Mouse (Mus musculus) v-Abl transformed pro-B cells (cell line): ENCODE data around the gene Rpgrip1l.

Source experiments
- in situ Hi-C, 2 experiments: fragments of 400-800 bp; cut with MboI; formaldehyde crosslinking; loops; one replicate each; pipeline ENCODE4 v1.15.1; 2025; ENCODE audit not compliant: unreplicated experiment in 2 of 2

Gene Rpgrip1l

DNA sequence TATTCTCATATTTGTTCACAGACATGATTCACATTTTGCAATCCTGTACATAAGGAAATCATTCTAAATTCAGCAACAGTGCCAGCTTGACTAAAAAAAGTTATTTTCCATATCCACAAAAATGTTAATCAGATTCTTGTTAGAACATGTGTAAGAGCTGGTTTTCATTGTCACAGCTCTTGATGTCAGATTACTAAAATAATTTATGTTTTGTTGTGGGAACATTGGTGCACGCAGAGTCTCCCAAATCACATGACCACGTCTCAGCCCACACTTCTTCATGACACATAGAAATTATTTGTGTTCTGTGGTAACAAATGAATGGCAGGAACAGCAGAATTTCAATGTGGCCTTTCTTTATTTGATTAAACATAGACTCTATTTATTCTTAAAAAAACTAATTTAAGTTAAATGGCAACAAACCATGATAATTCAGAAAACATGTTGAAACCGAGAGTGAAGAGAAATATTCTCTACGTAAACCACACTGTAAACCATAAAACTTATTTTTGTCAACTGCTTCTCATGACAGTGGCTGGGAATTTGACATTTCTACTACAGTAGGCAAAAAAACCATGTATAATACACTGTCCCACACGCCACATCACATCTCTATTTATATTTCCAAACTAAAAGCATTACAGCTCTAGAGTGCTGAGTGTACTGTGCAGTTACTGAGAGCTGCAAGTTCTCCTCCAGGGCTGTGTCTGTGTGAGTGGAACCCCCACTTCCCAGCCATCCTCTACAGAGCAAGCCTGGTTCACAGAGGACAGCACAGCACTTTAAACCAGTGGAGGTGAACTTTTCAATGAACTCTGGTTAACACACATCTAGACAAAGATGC lies 95.8 kb downstream of the Rpgrip1l start:
- in situ Hi-C loops: no loop called here

- in situ Hi-C loops: no loop called here
These were observed 98.8 kb downstream of the Rpgrip1l start for GRCm38 (mm10) chr8:91214287-91214686.

GRCm38 (mm10) chr8:91212948-91213347 lies 100.1 kb downstream of the Rpgrip1l start:
- in situ Hi-C loops: no loop called here

DNA sequence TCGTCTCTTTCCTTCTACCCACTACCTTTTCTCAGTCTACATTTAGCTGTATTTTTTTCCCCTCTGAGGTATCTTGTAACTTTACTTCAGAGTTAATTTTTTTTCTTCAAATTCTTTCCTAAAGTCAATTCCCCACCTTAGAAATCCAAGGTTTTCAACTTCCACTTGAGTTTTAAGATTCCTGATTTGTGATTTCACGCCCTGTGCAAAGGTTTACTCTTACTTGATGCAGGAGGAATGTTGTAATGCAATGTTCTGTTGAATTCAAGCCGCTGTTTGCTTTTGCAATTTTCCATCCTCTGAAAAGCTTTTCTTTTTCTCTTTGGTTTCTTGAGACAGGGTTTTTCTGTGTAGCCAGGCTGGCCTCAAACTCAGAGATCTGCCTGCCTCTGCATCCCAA lies 103.4 kb downstream of the Rpgrip1l start:
- in situ Hi-C loops: no loop called here

- in situ Hi-C loops: no loop called here
These were observed 105.4 kb downstream of the Rpgrip1l start for GRCm38 (mm10) chr8:91207676-91208075.

GRCm38 (mm10) chr8:91205897-91206296 lies 107.2 kb downstream of the Rpgrip1l start:
- in situ Hi-C loops: no loop called here

DNA sequence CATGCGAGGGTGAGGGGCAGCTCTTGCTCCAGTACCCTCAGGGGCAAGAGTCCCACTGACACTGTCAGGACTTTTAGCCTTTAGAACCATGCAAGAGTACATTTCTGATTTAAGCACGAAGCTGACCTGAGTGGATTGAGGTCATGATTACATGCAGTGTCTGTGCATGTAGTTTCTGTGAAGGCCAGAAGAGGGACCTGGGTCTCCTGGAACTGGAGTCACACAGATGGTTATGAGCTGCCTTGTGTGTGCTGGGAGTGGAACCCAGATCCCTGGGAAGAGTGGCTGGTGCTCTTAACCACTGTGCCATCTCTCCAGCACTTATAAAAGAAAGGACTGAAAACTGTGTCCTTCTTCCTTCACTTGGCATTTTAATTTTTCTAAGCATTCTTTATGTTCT lies 111.9 kb downstream of the Rpgrip1l start:
- in situ Hi-C loops: no loop called here

GRCm38 (mm10) chr8:91199876-91200275 lies 113.2 kb downstream of the Rpgrip1l start, which contains the start of gene Aktip:
Gene Aktip, minus strand, starts transcription at chr8:91199976.
- in situ Hi-C loops: loop anchor here in 1 of 2 experiments (25.0 kb wide), 1 partner anchor 687 kb away; no protein-coding TSS in a partner anchor

- in situ Hi-C loops: loop anchor here in 1 of 2 experiments (25.0 kb wide), 1 partner anchor 689 kb away; no protein-coding TSS in a partner anchor
These were observed 115.0 kb downstream of the Rpgrip1l start for GRCm38 (mm10) chr8:91198036-91198435.

GRCm38 (mm10) chr8:91197233-91197632 lies 115.8 kb downstream of the Rpgrip1l start:
- in situ Hi-C loops: loop anchor here in 1 of 2 experiments (25.0 kb wide), 1 partner anchor 690 kb away; no protein-coding TSS in a partner anchor

- in situ Hi-C loops: loop anchor here in 1 of 2 experiments (25.0 kb wide), 1 partner anchor 691 kb away; no protein-coding TSS in a partner anchor
These were observed 116.4 kb downstream of the Rpgrip1l start for GRCm38 (mm10) chr8:91196661-91197060.

- in situ Hi-C loops: loop anchor here in 1 of 2 experiments (25.0 kb wide), 1 partner anchor 693 kb away; no protein-coding TSS in a partner anchor
These were observed 119.0 kb downstream of the Rpgrip1l start for GRCm38 (mm10) chr8:91194081-91194480.

- in situ Hi-C loops: loop anchor here in 1 of 2 experiments (25.0 kb wide), 1 partner anchor 694 kb away; no protein-coding TSS in a partner anchor
These were observed 120.1 kb downstream of the Rpgrip1l start for GRCm38 (mm10) chr8:91192941-91193340.

- in situ Hi-C loops: loop anchor here in 1 of 2 experiments (25.0 kb wide), 1 partner anchor 696 kb away; no protein-coding TSS in a partner anchor
These were observed 122.2 kb downstream of the Rpgrip1l start for GRCm38 (mm10) chr8:91190816-91191340.

DNA sequence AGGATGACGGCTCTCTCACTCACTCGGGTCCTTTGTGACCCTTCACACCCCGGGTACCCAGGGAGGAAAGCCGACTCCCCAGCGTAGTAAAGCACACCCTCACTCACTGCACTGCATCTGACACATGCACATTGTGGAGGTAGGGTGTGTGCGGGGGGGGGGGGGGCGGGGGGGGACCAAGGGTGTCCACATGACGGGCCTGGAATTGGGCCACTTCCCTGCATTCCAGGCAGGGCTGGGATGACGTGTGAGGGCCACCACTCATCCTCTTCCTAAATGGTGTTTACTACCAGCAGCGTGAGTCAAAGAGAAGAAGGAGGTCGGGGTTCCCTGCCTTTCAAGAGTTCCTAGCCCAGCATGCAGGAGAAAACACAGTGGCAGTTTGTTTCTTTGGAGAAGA lies 124.9 kb downstream of the Rpgrip1l start:
- in situ Hi-C loops: loop anchor here in 1 of 2 experiments (25.0 kb wide), 1 partner anchor 699 kb away; no protein-coding TSS in a partner anchor

DNA sequence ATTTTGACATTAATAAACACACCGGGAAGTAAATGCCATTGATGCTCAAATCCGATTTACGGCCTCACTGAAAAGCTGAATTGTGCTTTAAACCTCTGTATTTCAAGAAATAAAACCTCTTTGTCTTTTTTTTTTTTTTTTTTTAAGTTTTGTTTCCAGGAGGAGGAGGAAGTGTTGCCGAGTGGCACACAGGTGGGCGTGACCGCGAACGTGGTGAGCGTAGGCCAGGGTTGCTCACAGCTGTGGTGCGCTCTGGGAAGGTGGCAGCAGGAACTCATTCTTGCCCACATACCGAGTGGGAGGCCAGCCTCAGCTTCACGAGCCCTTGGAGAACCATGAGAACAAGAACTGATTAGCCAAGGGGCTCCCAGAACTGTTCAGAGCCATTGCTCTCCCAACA lies 126.7 kb downstream of the Rpgrip1l start:
- in situ Hi-C loops: loop anchor here in 1 of 2 experiments (25.0 kb wide), 1 partner anchor 701 kb away; no protein-coding TSS in a partner anchor

GRCm38 (mm10) chr8:91177708-91178107 lies 135.4 kb downstream of the Rpgrip1l start:
- in situ Hi-C loops: loop anchor here in 1 of 2 experiments (25.0 kb wide), 1 partner anchor 710 kb away; no protein-coding TSS in a partner anchor

GRCm38 (mm10) chr8:91176176-91176575 lies 136.9 kb downstream of the Rpgrip1l start:
- in situ Hi-C loops: loop anchor here in 1 of 2 experiments (25.0 kb wide), 1 partner anchor 711 kb away; no protein-coding TSS in a partner anchor

DNA sequence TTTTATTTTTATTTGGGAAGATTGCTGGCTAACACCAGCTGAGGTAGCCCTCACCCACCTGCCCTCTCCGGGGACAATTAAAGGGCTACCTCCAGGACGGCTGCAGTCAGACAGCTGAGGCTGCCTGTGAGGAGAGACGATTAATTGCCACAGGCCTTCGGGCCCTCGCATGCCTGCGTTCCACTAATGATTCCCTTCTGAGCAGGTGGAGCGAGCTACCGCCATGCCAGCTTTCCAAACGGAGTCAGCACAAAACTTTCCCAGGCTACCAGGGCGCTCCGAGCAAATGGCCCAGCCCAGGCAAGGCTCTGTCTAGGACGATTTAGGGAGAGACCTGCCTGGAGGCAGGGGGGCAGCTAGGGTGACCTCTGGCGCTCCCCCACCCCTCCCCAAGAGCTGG lies 141.5 kb downstream of the Rpgrip1l start:
- in situ Hi-C loops: no loop called here

- in situ Hi-C loops: no loop called here
These were observed 142.1 kb downstream of the Rpgrip1l start for GRCm38 (mm10) chr8:91170914-91171313.

DNA sequence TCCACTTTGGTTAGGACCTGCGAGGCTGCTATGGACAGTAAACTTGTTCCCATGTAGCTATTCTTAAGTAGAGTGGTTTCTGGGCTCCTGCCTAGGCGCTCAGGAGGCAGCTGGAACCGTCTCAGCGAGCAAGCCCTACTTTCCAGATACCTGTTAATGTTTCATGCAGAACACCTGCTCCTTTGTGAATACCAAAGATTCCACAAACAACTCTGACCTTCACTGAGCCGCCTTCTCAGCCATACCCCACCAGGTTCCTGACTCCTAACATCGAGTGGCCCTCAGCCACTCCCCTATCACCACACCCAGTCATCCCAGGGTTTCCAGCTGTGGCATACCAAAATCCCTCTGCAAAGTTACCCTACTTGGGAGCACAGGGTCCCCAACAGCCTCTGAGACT lies 142.9 kb downstream of the Rpgrip1l start:
- in situ Hi-C loops: no loop called here
